Mouse (Mus musculus): Measurements from ENCODE around the gene Gm7945.
"Not testable (repeated sequence)": the region's sequence is repeated elsewhere in the genome, so short reads cannot be mapped to it uniquely, and the experiment has no call there.

The Gm7945 gene

DNA sequence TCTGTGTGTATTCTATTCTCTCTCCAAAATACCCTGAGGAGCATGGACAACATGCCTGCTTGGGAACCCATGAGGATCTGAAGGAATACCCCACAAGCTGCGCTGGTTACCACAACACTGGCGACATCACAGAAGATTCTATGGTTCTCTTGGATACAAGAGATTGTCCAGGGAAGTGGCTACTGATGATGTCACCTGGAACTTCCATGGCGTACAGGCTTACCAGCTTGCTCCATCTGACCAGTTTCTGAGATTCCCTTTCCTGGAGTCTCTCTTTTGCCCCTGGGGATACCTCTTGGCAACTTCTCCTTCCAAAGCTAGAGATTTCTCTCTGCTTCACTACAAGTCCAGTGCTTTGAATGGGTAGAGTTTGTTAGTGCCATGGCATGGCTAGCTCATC, at the start of gene Gm7945:
Gm7945 (minus strand) TSS at position 101 of the 400 bp plus-strand sequence.
- not testable (repeated sequence) for DNase-seq (ENCODE audit: low spot score)

DNA sequence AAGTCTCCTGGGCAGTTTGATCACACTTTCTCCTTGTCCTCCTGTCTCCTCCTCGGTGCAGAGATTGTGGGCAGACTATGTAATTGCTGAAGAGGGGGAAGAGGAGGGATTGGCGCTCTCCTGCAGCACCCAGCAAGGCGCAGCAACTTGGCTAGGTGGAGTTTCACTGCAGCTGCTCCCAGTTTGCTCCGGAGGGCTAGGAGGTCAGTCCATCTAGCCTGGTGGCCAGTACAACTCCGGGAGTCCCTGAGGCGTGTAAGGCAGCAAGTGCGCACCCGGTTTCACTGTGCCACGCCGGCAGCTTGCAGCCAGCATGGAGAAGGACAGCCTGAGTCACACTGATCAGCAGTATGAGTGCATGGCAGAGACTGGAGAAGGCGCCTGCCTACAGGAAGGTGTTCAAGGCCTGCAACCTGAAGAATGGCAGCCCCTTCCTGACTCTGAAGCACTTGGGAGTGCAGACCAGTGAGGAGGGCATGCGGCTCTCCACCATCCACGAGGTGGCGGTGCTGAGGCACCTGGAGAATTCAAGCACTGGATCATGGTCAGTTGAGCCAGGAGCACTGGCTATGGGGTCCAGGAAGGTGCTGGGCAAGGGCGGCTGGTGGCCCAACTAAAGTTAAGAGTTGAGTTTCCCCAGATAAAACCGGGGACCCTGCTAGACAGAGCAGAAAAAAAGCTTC, 39.4 kb upstream of the Gm7945 start:
- not testable (repeated sequence) for DNase-seq (ENCODE audit: low spot score)

DNA sequence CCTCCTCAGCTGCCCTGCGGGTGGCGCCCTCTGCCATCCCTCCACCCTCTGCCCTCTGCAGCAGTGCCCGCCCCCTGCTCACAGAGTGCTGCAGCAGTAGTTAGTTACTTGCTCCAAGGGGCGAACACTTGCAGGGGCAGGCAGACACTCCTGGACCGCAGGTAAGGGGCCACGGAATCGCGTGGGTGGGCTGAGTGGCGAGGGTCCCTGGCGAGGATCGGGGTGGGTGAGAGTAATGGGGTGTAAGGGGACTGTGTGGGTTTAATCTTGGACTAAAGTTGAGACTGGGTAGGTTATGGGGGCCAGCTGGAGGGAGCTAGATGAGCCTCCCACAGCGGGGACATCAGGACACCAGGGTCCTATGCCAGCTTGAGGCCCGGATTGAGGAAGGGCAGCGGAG, 38.5 kb upstream of the Gm7945 start:
- DNase-seq (ENCODE audit: low spot score), result not testable (repeated sequence)

DNA sequence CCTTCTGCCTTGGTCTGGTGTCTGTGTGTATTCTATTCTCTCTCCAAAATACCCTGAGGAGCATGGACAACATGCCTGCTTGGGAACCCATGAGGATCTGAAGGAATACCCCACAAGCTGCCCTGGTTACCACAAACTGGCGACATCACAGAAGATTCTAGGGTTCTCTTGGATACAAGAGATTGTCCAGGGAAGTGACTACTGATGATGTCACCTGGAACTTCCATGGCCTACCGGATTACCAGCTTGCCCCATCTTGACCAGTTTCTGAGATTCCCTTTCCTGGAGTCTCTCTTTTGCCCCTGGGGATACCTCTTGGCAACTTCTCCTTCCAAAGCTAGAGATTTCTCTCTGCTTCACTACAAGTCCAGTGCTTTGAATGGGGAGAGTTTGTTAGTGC, 22.0 kb upstream of the Gm7945 start, which contains the start of gene Gm6482:
Gm6482 (minus strand) TSS at position 101 of the 400 bp plus-strand sequence.
- not testable (repeated sequence) for DNase-seq (ENCODE audit: low spot score)

DNA sequence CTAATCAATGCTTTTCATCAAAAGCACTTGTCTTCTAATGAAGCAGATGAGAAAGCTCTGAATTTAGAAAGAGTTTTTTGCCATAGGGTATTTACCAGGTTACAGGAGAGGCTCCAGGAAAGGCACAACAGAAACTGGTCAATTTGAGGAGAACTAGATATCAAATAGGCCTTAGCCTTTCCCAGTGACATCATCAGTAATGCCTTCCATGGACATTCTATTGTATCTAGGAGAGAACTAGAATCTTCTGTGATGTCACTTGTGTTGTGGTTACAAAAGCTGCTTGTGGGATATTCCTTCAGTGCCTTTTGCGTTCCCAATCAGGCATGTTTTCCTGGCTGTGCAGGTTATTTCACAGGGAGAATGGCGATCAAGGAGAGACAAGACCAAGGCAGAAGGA, 37.9 kb downstream of the Gm7945 start, which contains the start of gene Gm5798:
Gm5798 (plus strand) TSS at position 301 of the 400 bp plus-strand sequence.
- DNase-seq (ENCODE audit: low spot score), result not testable (repeated sequence)
